Mouse (Mus musculus) heart, postnatal 14 days (tissue): Measurements from ENCODE around the gene Rasal3. TPM values are rescaled to one million over a fixed set of nuclear protein-coding genes. Genes with fewer than 3 reads are reported as not detected.

Experiments
- DNase-seq, 2 experiments: peaks; one replicate each; pipeline ENCODE4 v3.0.0; 2021 to 2022
- intact Hi-C: fragments of 180-260 bp; cut with DNase I; formaldehyde crosslinking; loops from one replicate; pipeline ENCODE4 v1.15.1; 2025
- total RNA-seq, 2 experiments: library from RNA; stranded (reverse); gene quantifications; 2 replicates each; pipeline ENCODE4 v1.2.3; 2021

Gene Rasal3
- total RNA-seq, 2 experiments from 2014 or later: 1.3 to 4.7 TPM

- intact Hi-C loops: loop anchor here (5.0 kb wide), 1 partner anchor 98 kb away; no protein-coding TSS in a partner anchor
- DNase-seq: no peak
Observed at GRCm38 (mm10) chr17:32393944-32394343, 9.4 kb downstream of the Rasal3 start.

GRCm38 (mm10) chr17:32389101-32389659 is 14.2 kb downstream of the Rasal3 start, which contains the start of gene Wiz:
Wiz (minus strand) TSS chr17:32389439.
- intact Hi-C loops: no loop called here
- DNase-seq: peak; percentile 95 to 97

- DNase-seq: no peak
- intact Hi-C loops: no loop called here
Observed at GRCm38 (mm10) chr17:32388370-32389100, 14.8 kb downstream of the Rasal3 start.

- DNase-seq: no peak
- intact Hi-C loops: no loop called here
Observed at GRCm38 (mm10) chr17:32387986-32388369, 15.4 kb downstream of the Rasal3 start.

GRCm38 (mm10) chr17:32386659-32387432 is 16.5 kb downstream of the Rasal3 start:
- intact Hi-C loops: no loop called here
- no peak for DNase-seq

GRCm38 (mm10) chr17:32383661-32384060 is 19.7 kb downstream of the Rasal3 start:
- DNase-seq: peak in 1 of 2 experiments; percentile 57
- intact Hi-C loops: no loop called here

GRCm38 (mm10) chr17:32382576-32382975 is 20.8 kb downstream of the Rasal3 start:
- intact Hi-C loops: no loop called here
- peak in 1 of 2 experiments; percentile 60 for DNase-seq

- intact Hi-C loops: no loop called here
- no peak for DNase-seq
Observed at GRCm38 (mm10) chr17:32378786-32379185, 24.6 kb downstream of the Rasal3 start.

- DNase-seq: no peak
- intact Hi-C loops: loop anchor here (1.0 kb wide), 1 partner anchor 10 kb away; no protein-coding TSS in a partner anchor
Observed at GRCm38 (mm10) chr17:32377137-32377536, 26.2 kb downstream of the Rasal3 start.

- intact Hi-C loops: no loop called here
- DNase-seq: no peak
Observed at GRCm38 (mm10) chr17:32376475-32376874, 26.9 kb downstream of the Rasal3 start.

- no peak for DNase-seq
- intact Hi-C loops: no loop called here
Observed at GRCm38 (mm10) chr17:32368991-32369578, 34.3 kb downstream of the Rasal3 start.

GRCm38 (mm10) chr17:32367706-32368105 is 35.7 kb downstream of the Rasal3 start:
- intact Hi-C loops: loop anchor here (1.0 kb wide), 1 partner anchor 10 kb away; no protein-coding TSS in a partner anchor
- DNase-seq: no peak

GRCm38 (mm10) chr17:32365296-32365695 is 38.1 kb downstream of the Rasal3 start:
- DNase-seq: no peak
- intact Hi-C loops: no loop called here

- DNase-seq: no peak
- intact Hi-C loops: no loop called here
Observed at GRCm38 (mm10) chr17:32364850-32365249, 38.5 kb downstream of the Rasal3 start.

- intact Hi-C loops: no loop called here
- DNase-seq: peak; percentile 93 to 94
Observed at GRCm38 (mm10) chr17:32364331-32364730, 39.1 kb downstream of the Rasal3 start.

GRCm38 (mm10) chr17:32363821-32364301 is 39.5 kb downstream of the Rasal3 start:
- intact Hi-C loops: no loop called here
- DNase-seq: no peak

GRCm38 (mm10) chr17:32362686-32363085 is 40.7 kb downstream of the Rasal3 start:
- no peak for DNase-seq
- intact Hi-C loops: no loop called here

- intact Hi-C loops: no loop called here
- DNase-seq: no peak
Observed at GRCm38 (mm10) chr17:32359928-32360327, 43.5 kb downstream of the Rasal3 start.

- intact Hi-C loops: no loop called here
- no peak for DNase-seq
Observed at GRCm38 (mm10) chr17:32358943-32359340, 44.4 kb downstream of the Rasal3 start.

- intact Hi-C loops: no loop called here
- DNase-seq: no peak
Observed at GRCm38 (mm10) chr17:32358192-32358942, 45.0 kb downstream of the Rasal3 start.
